Mouse (Mus musculus): ENCODE data around the gene Ccdc116. TPM values are rescaled to one million over a fixed set of nuclear protein-coding genes. Genes with fewer than 3 reads are reported as not detected.
"Not testable (repeated sequence)": the region's sequence is repeated elsewhere in the genome, so short reads cannot be mapped to it uniquely, and the experiment has no call there.

Ccdc116 gene
- total and polyA plus RNA-seq, 2 experiments from 2014 or later: 0.05 TPM; not detected in 1

- H3K9me3 ChIP-seq (replicated peaks; ENCODE audit: control insufficient read depth, low read length): no peaks in the 10 kb centered on the region
- H3K27ac ChIP-seq (ENCODE audit: low read depth): 0 out of 2 replicates have a peak overlapping the region, but pooled peaks have one; percentile 7
- peaks cover 12% of the 10 kb centered on the region; the same call in 1 of the 2 replicates for H3K36me3 ChIP-seq (replicated peaks; ENCODE audit: control insufficient read depth, insufficient read depth, low read length)
- peaks cover 6% of the 10 kb centered on the region; the same call in 1 of the 2 replicates for H3K4me1 ChIP-seq (ENCODE audit: control insufficient read depth, insufficient read depth)
- DNase-seq (ENCODE audit: low spot score): no peak
- H3K9ac ChIP-seq (replicated peaks; ENCODE audit: low read depth, low read length): no peak overlapping the region
- no peaks in the 10 kb centered on the region for H3K27me3 ChIP-seq (ENCODE audit: control insufficient read depth, insufficient read depth, low read length)
- 56% methylated on average over 4 of the region's 4 CpGs for WGBS
- H3K4me2 ChIP-seq (ENCODE audit: low read depth, low read length): no peak overlapping the region
- no peak overlapping the region for H3K4me3 ChIP-seq (ENCODE audit: low read depth, low read length)
- ATAC-seq (ENCODE audit: insufficient read depth, low read depth): no peak
- no peak for TF ChIP-seq CTCF (IDR thresholded peaks at IDR 0.05; ENCODE audit: low read depth)
- TF ChIP-seq EP300 (IDR thresholded peaks at IDR 0.05; ENCODE audit: low read depth): no peak
Observed at GRCm38 (mm10) chr16:17181382-17181781, 34.4 kb upstream of the Ccdc116 start.

- no peaks in the 10 kb centered on the region for H3K27me3 ChIP-seq (ENCODE audit: control insufficient read depth, insufficient read depth, low read length)
- TF ChIP-seq CTCF (IDR thresholded peaks at IDR 0.05; ENCODE audit: low read depth) (no peak), EP300 (IDR thresholded peaks at IDR 0.05; ENCODE audit: low read depth) (no peak)
- peaks cover 22% of the 10 kb centered on the region for H3K36me3 ChIP-seq (replicated peaks; ENCODE audit: control insufficient read depth, insufficient read depth, low read length)
- WGBS: 92% methylated on average over 3 of the region's 3 CpGs
- H3K9ac ChIP-seq (replicated peaks; ENCODE audit: low read depth, low read length): no peak overlapping the region
- H3K4me3 ChIP-seq (ENCODE audit: low read depth, low read length): no peak overlapping the region
- no peak overlapping the region for H3K27ac ChIP-seq (ENCODE audit: low read depth)
- no peak overlapping the region for H3K4me2 ChIP-seq (ENCODE audit: low read depth, low read length)
- DNase-seq (ENCODE audit: low spot score): no peak
- H3K9me3 ChIP-seq (replicated peaks; ENCODE audit: control insufficient read depth, low read length): no peaks in the 10 kb centered on the region
- peaks cover 6% of the 10 kb centered on the region; the same call in 1 of the 2 replicates for H3K4me1 ChIP-seq (ENCODE audit: control insufficient read depth, insufficient read depth)
- no peak for ATAC-seq (ENCODE audit: insufficient read depth, low read depth)
Observed at GRCm38 (mm10) chr16:17179706-17180105, 32.7 kb upstream of the Ccdc116 start.

GRCm38 (mm10) chr16:17177623-17178170 lies 30.7 kb upstream of the Ccdc116 start:
- DNase-seq (ENCODE audit: low spot score) (no peak), ATAC-seq (ENCODE audit: insufficient read depth, low read depth) (no peak)
- H3K27ac ChIP-seq (ENCODE audit: low read depth): no peak overlapping the region
- no peaks in the 10 kb centered on the region for H3K9me3 ChIP-seq (replicated peaks; ENCODE audit: control insufficient read depth, low read length)
- H3K4me3 ChIP-seq (ENCODE audit: low read depth, low read length): no peak overlapping the region
- 85% methylated on average over 1 of the region's 1 CpGs for WGBS
- peaks cover 6% of the 10 kb centered on the region; the same call in 1 of the 2 replicates for H3K4me1 ChIP-seq (ENCODE audit: control insufficient read depth, insufficient read depth)
- H3K36me3 ChIP-seq (replicated peaks; ENCODE audit: control insufficient read depth, insufficient read depth, low read length): peaks cover 40% of the 10 kb centered on the region
- no peaks in the 10 kb centered on the region for H3K27me3 ChIP-seq (ENCODE audit: control insufficient read depth, insufficient read depth, low read length)
- H3K4me2 ChIP-seq (ENCODE audit: low read depth, low read length): no peak overlapping the region
- no peak overlapping the region for H3K9ac ChIP-seq (replicated peaks; ENCODE audit: low read depth, low read length)
- TF ChIP-seq CTCF (IDR thresholded peaks at IDR 0.05; ENCODE audit: low read depth) (no peak), EP300 (IDR thresholded peaks at IDR 0.05; ENCODE audit: low read depth) (no peak)

- Histone ChIP-seq H3K9ac (replicated peaks; ENCODE audit: low read depth, low read length) (no peak overlapping the region), H3K27me3 (ENCODE audit: control insufficient read depth, insufficient read depth, low read length) (no peaks in the 10 kb centered on the region), H3K9me3 (replicated peaks; ENCODE audit: control insufficient read depth, low read length) (no peaks in the 10 kb centered on the region), H3K27ac (ENCODE audit: low read depth) (no peak overlapping the region), H3K4me2 (ENCODE audit: low read depth, low read length) (no peak overlapping the region), H3K4me3 (ENCODE audit: low read depth, low read length) (no peak overlapping the region), H3K36me3 (replicated peaks; ENCODE audit: control insufficient read depth, insufficient read depth, low read length) (peaks cover 52% of the 10 kb centered on the region), H3K4me1 (ENCODE audit: control insufficient read depth, insufficient read depth) (peaks cover 6% of the 10 kb centered on the region; the same call in 1 of the 2 replicates)
- no peak for TF ChIP-seq CTCF (IDR thresholded peaks at IDR 0.05; ENCODE audit: low read depth)
- TF ChIP-seq EP300 (IDR thresholded peaks at IDR 0.05; ENCODE audit: low read depth): no peak
- ATAC-seq (ENCODE audit: insufficient read depth, low read depth) (no peak), DNase-seq (ENCODE audit: low spot score) (no peak)
- 80% methylated on average over 2 of the region's 2 CpGs for WGBS
Observed at GRCm38 (mm10) chr16:17175765-17176164, 28.7 kb upstream of the Ccdc116 start.

- Histone ChIP-seq H3K4me3 (ENCODE audit: low read depth, low read length) (no peak overlapping the region), H3K9me3 (replicated peaks; ENCODE audit: control insufficient read depth, low read length) (no peaks in the 10 kb centered on the region), H3K27ac (ENCODE audit: low read depth) (no peak overlapping the region), H3K36me3 (replicated peaks; ENCODE audit: control insufficient read depth, insufficient read depth, low read length) (peaks cover 35% of the 10 kb centered on the region), H3K27me3 (ENCODE audit: control insufficient read depth, insufficient read depth, low read length) (no peaks in the 10 kb centered on the region), H3K4me2 (ENCODE audit: low read depth, low read length) (no peak overlapping the region), H3K9ac (replicated peaks; ENCODE audit: low read depth, low read length) (no peak overlapping the region), H3K4me1 (ENCODE audit: control insufficient read depth, insufficient read depth) (no peaks in the 10 kb centered on the region)
- 91% methylated on average over 5 of the region's 5 CpGs for WGBS
- DNase-seq (ENCODE audit: low spot score) (no peak), ATAC-seq (ENCODE audit: insufficient read depth, low read depth) (no peak)
- TF ChIP-seq EP300 (IDR thresholded peaks at IDR 0.05; ENCODE audit: low read depth) (no peak), CTCF (IDR thresholded peaks at IDR 0.05; ENCODE audit: low read depth) (no peak)
Observed at GRCm38 (mm10) chr16:17168049-17168448, 21.0 kb upstream of the Ccdc116 start.

GRCm38 (mm10) chr16:17167179-17167578 lies 20.1 kb upstream of the Ccdc116 start:
- H3K27me3 ChIP-seq (ENCODE audit: control insufficient read depth, insufficient read depth, low read length): no peaks in the 10 kb centered on the region
- no peak overlapping the region for H3K27ac ChIP-seq (ENCODE audit: low read depth)
- no peak overlapping the region for H3K4me2 ChIP-seq (ENCODE audit: low read depth, low read length)
- DNase-seq (ENCODE audit: low spot score) (no peak), ATAC-seq (ENCODE audit: insufficient read depth, low read depth) (no peak)
- TF ChIP-seq CTCF (IDR thresholded peaks at IDR 0.05; ENCODE audit: low read depth) (no peak), EP300 (IDR thresholded peaks at IDR 0.05; ENCODE audit: low read depth) (no peak)
- no peak overlapping the region for H3K4me3 ChIP-seq (ENCODE audit: low read depth, low read length)
- no peaks in the 10 kb centered on the region for H3K9me3 ChIP-seq (replicated peaks; ENCODE audit: control insufficient read depth, low read length)
- no peaks in the 10 kb centered on the region for H3K4me1 ChIP-seq (ENCODE audit: control insufficient read depth, insufficient read depth)
- H3K9ac ChIP-seq (replicated peaks; ENCODE audit: low read depth, low read length): no peak overlapping the region
- H3K36me3 ChIP-seq (replicated peaks; ENCODE audit: control insufficient read depth, insufficient read depth, low read length): peaks cover 32% of the 10 kb centered on the region

GRCm38 (mm10) chr16:17165478-17165877 lies 18.4 kb upstream of the Ccdc116 start:
- not testable (repeated sequence) for ATAC-seq (ENCODE audit: insufficient read depth, low read depth); H3K4me2 ChIP-seq (ENCODE audit: low read depth, low read length); H3K4me1 ChIP-seq (ENCODE audit: control insufficient read depth, insufficient read depth); H3K27me3 ChIP-seq (ENCODE audit: control insufficient read depth, insufficient read depth, low read length); H3K4me3 ChIP-seq (ENCODE audit: low read depth, low read length); DNase-seq (ENCODE audit: low spot score); H3K9ac ChIP-seq (replicated peaks; ENCODE audit: low read depth, low read length); H3K9me3 ChIP-seq (replicated peaks; ENCODE audit: control insufficient read depth, low read length); H3K27ac ChIP-seq (ENCODE audit: low read depth)
- H3K36me3 ChIP-seq (replicated peaks; ENCODE audit: control insufficient read depth, insufficient read depth, low read length): peaks cover 25% of the 10 kb centered on the region
- WGBS: 93% methylated on average over 1 of the region's 1 CpGs
